Comparison of ENCODE assay signal across 21 mouse cellular contexts in the genomic region with DNA sequence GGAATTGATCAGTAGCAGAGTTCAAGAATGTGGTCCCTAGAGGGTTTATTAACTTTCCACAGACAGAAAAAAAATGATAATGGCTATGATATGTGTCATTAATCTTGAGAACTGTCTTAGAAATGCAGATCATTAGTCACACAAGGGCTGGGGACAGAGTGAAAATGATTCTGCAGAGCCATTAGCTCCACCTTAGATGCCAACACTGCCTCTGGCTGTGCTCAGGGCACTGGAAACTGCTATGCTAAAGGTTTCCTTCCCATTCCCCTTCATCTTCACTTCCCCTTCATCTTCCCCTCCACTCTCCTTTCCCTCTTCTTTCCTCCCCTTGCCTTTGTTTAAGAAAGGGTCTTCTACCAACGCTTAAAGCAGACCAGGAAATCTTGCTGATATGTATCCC. TPM values are rescaled to one million over a fixed set of nuclear protein-coding genes. Genes with fewer than 3 reads are reported as not detected.
DNase-seq lines count a peak whose midpoint lies in the region; ATAC-seq and TF ChIP-seq lines count a peak whose summit lies in the region.
"Had no signal": no experiment of that assay in that cellular context is flagged by ENCODE, and none has a peak within 500 bp of the region (broad histone marks: within the 10 kb centered on the region; RNA-seq: fewer than 3 reads in every experiment).

No protein-coding gene starts in this region.

- 0 out of 2 replicates have a peak, but pooled peaks cover 13% of the 10 kb centered on the region for H3K27me3 ChIP-seq in hindbrain, embryonic 13.5 days
- H3K27me3 ChIP-seq in hindbrain, embryonic 10.5 days (ENCODE audit: insufficient read depth, poor library complexity, severe bottlenecking): no peaks in the 10 kb centered on the region
- H3K27me3 ChIP-seq in midbrain, embryonic 12.5 days: no peaks in the 10 kb centered on the region
- H3K27me3 ChIP-seq in midbrain, embryonic 10.5 days (ENCODE audit: low read depth, poor library complexity, severe bottlenecking): no peaks in the 10 kb centered on the region
- no peaks in the 10 kb centered on the region; the same call in 1 of the 2 replicates for H3K27me3 ChIP-seq in midbrain, embryonic 14.5 days (ENCODE audit: control insufficient read depth, insufficient read depth, low read length)
- H3K27me3 ChIP-seq in midbrain, embryonic 11.5 days (ENCODE audit: control insufficient read depth, insufficient read depth, low read length): no peaks in the 10 kb centered on the region
- H3K27me3 ChIP-seq: embryonic facial prominence, embryonic 12.5 days; forebrain, embryonic 15.5 days had no signal

- H3K9ac ChIP-seq in hindbrain, embryonic 13.5 days: no peak overlapping the region
- no peak overlapping the region for H3K9ac ChIP-seq in midbrain, embryonic 12.5 days (replicated peaks)
- H3K9ac ChIP-seq in midbrain, embryonic 14.5 days (replicated peaks; ENCODE audit: low read length): no peak overlapping the region
- no peak overlapping the region for H3K9ac ChIP-seq in midbrain, embryonic 11.5 days (ENCODE audit: low read length)
- H3K9ac ChIP-seq: embryonic facial prominence, embryonic 12.5 days; forebrain, embryonic 13.5 days; forebrain, embryonic 15.5 days had no signal

- 0 out of 2 replicates have a peak, but pooled peaks cover 3% of the 10 kb centered on the region for H3K4me1 ChIP-seq in hindbrain, embryonic 13.5 days (replicated peaks)
- no peaks in the 10 kb centered on the region for H3K4me1 ChIP-seq in hindbrain, embryonic 10.5 days (replicated peaks)
- H3K4me1 ChIP-seq in midbrain, embryonic 12.5 days: no peaks in the 10 kb centered on the region
- H3K4me1 ChIP-seq in midbrain, embryonic 10.5 days: no peaks in the 10 kb centered on the region
- no peaks in the 10 kb centered on the region for H3K4me1 ChIP-seq in midbrain, embryonic 14.5 days (ENCODE audit: control insufficient read depth, insufficient read depth, low read length)
- no peaks in the 10 kb centered on the region for H3K4me1 ChIP-seq in midbrain, embryonic 11.5 days (ENCODE audit: control insufficient read depth, insufficient read depth, low read length)
- H3K4me1 ChIP-seq: embryonic facial prominence, embryonic 10.5 days; embryonic facial prominence, embryonic 12.5 days; forebrain, embryonic 13.5 days; forebrain, embryonic 15.5 days had no signal

- DNase-seq in hindbrain, embryonic 10.5 days (ENCODE audit: low spot score): no peak
- DNase-seq in midbrain, embryonic 10.5 days (ENCODE audit: low spot score): no peak
- peak; percentile 51 for DNase-seq in midbrain, embryonic 14.5 days
- no peak for DNase-seq in midbrain, embryonic 11.5 days (ENCODE audit: low spot score, missing footprints)
- DNase-seq in brain, embryonic 14.5 days (ENCODE audit: low read depth): peak; percentile 43
- DNase-seq: adrenal gland, adult 2 months; adrenal gland, postnatal 10 days; adrenal gland, postnatal 25 days; cerebellum, adult 11-12 months; cerebellum, adult 2 months; cerebellum, adult 9-10 months; cerebellum, postnatal 10 days; cerebellum, postnatal 25 days had no signal

- H3K4me2 ChIP-seq in hindbrain, embryonic 13.5 days: no peak overlapping the region
- H3K4me2 ChIP-seq in midbrain, embryonic 12.5 days (replicated peaks): no peak overlapping the region
- H3K4me2 ChIP-seq in midbrain, embryonic 14.5 days (ENCODE audit: low read length): no peak overlapping the region
- H3K4me2 ChIP-seq in midbrain, embryonic 11.5 days: no peak overlapping the region
- H3K4me2 ChIP-seq: embryonic facial prominence, embryonic 12.5 days; forebrain, embryonic 13.5 days; forebrain, embryonic 15.5 days had no signal

- no peaks in the 10 kb centered on the region for H3K9me3 ChIP-seq in hindbrain, embryonic 13.5 days
- H3K9me3 ChIP-seq in hindbrain, embryonic 10.5 days: no peaks in the 10 kb centered on the region
- no peaks in the 10 kb centered on the region for H3K9me3 ChIP-seq in midbrain, embryonic 12.5 days
- H3K9me3 ChIP-seq in midbrain, embryonic 10.5 days (replicated peaks): no peaks in the 10 kb centered on the region
- no peaks in the 10 kb centered on the region for H3K9me3 ChIP-seq in midbrain, embryonic 14.5 days (ENCODE audit: control insufficient read depth, low read length)
- H3K9me3 ChIP-seq in midbrain, embryonic 11.5 days (ENCODE audit: control insufficient read depth, low read length): no peaks in the 10 kb centered on the region
- H3K9me3 ChIP-seq: embryonic facial prominence, embryonic 10.5 days; embryonic facial prominence, embryonic 12.5 days; forebrain, embryonic 13.5 days; forebrain, embryonic 15.5 days had no signal

- TF ChIP-seq POLR2A in brain, embryonic 14.5 days (IDR thresholded peaks at IDR 0.05; ENCODE audit: borderline replicate concordance, extremely low read depth, insufficient read depth, insufficient read length, poor library complexity, severe bottlenecking): no peak

- 70% methylated on average over 1 of the region's 1 CpGs for WGBS in hindbrain, embryonic 13.5 days
- WGBS in hindbrain, embryonic 10.5 days: 86% methylated on average over 1 of the region's 1 CpGs
- WGBS in midbrain, embryonic 12.5 days: 80% methylated on average over 1 of the region's 1 CpGs
- WGBS in midbrain, embryonic 10.5 days: 76% methylated on average over 1 of the region's 1 CpGs
- 59% methylated on average over 1 of the region's 1 CpGs for WGBS in midbrain, embryonic 14.5 days
- 84% methylated on average over 1 of the region's 1 CpGs for WGBS in midbrain, embryonic 11.5 days

- H3K4me3 ChIP-seq in hindbrain, embryonic 13.5 days: no peak overlapping the region
- H3K4me3 ChIP-seq in hindbrain, embryonic 10.5 days: no peak overlapping the region
- no peak overlapping the region for H3K4me3 ChIP-seq in midbrain, embryonic 12.5 days
- H3K4me3 ChIP-seq in midbrain, embryonic 10.5 days: no peak overlapping the region
- no peak overlapping the region for H3K4me3 ChIP-seq in midbrain, embryonic 14.5 days (replicated peaks; ENCODE audit: low read depth, low read length)
- no peak overlapping the region for H3K4me3 ChIP-seq in midbrain, embryonic 11.5 days (ENCODE audit: low read depth, low read length)
- H3K4me3 ChIP-seq: embryonic facial prominence, embryonic 10.5 days; embryonic facial prominence, embryonic 12.5 days; forebrain, embryonic 13.5 days; forebrain, embryonic 15.5 days had no signal

- H3K36me3 ChIP-seq in hindbrain, embryonic 13.5 days: no peaks in the 10 kb centered on the region
- no peaks in the 10 kb centered on the region for H3K36me3 ChIP-seq in hindbrain, embryonic 10.5 days
- no peaks in the 10 kb centered on the region for H3K36me3 ChIP-seq in midbrain, embryonic 12.5 days
- H3K36me3 ChIP-seq in midbrain, embryonic 10.5 days: no peaks in the 10 kb centered on the region
- no peaks in the 10 kb centered on the region for H3K36me3 ChIP-seq in midbrain, embryonic 14.5 days (ENCODE audit: control insufficient read depth, insufficient read depth, low read length)
- no peaks in the 10 kb centered on the region for H3K36me3 ChIP-seq in midbrain, embryonic 11.5 days (ENCODE audit: control insufficient read depth, insufficient read depth, low read length)
- H3K36me3 ChIP-seq: embryonic facial prominence, embryonic 10.5 days; embryonic facial prominence, embryonic 12.5 days; forebrain, embryonic 15.5 days had no signal

- ATAC-seq in hindbrain, embryonic 13.5 days (ENCODE audit: low FRiP score): no peak
- no peak for ATAC-seq in midbrain, embryonic 12.5 days (ENCODE audit: low FRiP score, low read depth)
- ATAC-seq in midbrain, embryonic 14.5 days (ENCODE audit: low FRiP score, low TSS enrichment): no peak; the same call in 1 of the 2 replicates
- no peak for ATAC-seq in midbrain, embryonic 11.5 days (ENCODE audit: low FRiP score)
- no peak for ATAC-seq in megakaryocyte, adult 5-6 weeks (ENCODE audit: poor library complexity, severe bottlenecking)
- ATAC-seq: forebrain, embryonic 13.5 days; forebrain, embryonic 15.5 days had no signal

- no peak for TF ChIP-seq CTCF in brain, embryonic 14.5 days (IDR thresholded peaks at IDR 0.05; ENCODE audit: borderline replicate concordance, extremely low read depth, insufficient read depth, insufficient read length)

- H3K27ac ChIP-seq in hindbrain, embryonic 13.5 days: peak overlapping the region; percentile 48; the same call in 1 of the 2 replicates
- no peak overlapping the region for H3K27ac ChIP-seq in hindbrain, embryonic 10.5 days
- H3K27ac ChIP-seq in midbrain, embryonic 12.5 days (replicated peaks): 0 out of 2 replicates have a peak overlapping the region, but pooled peaks have one; percentile 32
- no peak overlapping the region for H3K27ac ChIP-seq in midbrain, embryonic 10.5 days (replicated peaks)
- H3K27ac ChIP-seq in midbrain, embryonic 14.5 days (replicated peaks; ENCODE audit: low read depth, low read length): peak overlapping the region; percentile 55; the same call in 1 of the 2 replicates
- H3K27ac ChIP-seq in midbrain, embryonic 11.5 days (ENCODE audit: low read depth, low read length): no peak overlapping the region
- H3K27ac ChIP-seq: embryonic facial prominence, embryonic 10.5 days; embryonic facial prominence, embryonic 12.5 days; forebrain, embryonic 13.5 days; forebrain, embryonic 15.5 days had no signal

RNA-seq across cellular contexts. Expression of gene Mamdc2, which starts 53.6 kb away (rescaled TPM):
- polyA plus RNA-seq in hindbrain, embryonic 13.5 days (2015; fragmentation: Nextera tagmentation; extraction: Ambion mirVana): 0.99 and 1.4 TPM in 2 replicates
- polyA plus RNA-seq in hindbrain, embryonic 10.5 days (2016; fragmentation: Nextera tagmentation; extraction: Ambion mirVana): 1.2 and 1.3 TPM in 2 replicates
- polyA plus RNA-seq in midbrain, embryonic 12.5 days (2016; fragmentation: Nextera tagmentation; extraction: Ambion mirVana): 1.6 and 2.5 TPM in 2 replicates
- 1.0 and 1.5 TPM in 2 replicates for polyA plus RNA-seq in midbrain, embryonic 10.5 days (2016; fragmentation: Nextera tagmentation; extraction: Ambion mirVana)
- 1.1 and 1.5 TPM in 2 replicates for polyA plus RNA-seq in midbrain, embryonic 14.5 days (2014; fragmentation: Nextera tagmentation; extraction: Ambion mirVana)
- 1.5 and 1.9 TPM in 2 replicates for polyA plus RNA-seq in midbrain, embryonic 11.5 days (2014; fragmentation: Nextera tagmentation; extraction: Ambion mirVana)
- 0.93 and 1.4 TPM in 2 replicates for polyA plus RNA-seq in brain, embryonic 14.5 days (2012; rRNA removed)
- not detected in 2 replicates for total RNA-seq in megakaryocyte, adult 5-6 weeks (2015)
- total RNA-seq in megakaryocyte, adult 5-6 weeks (2017): not detected in 2 replicates
- total RNA-seq: MEL had no signal

Comparison
In these comparisons a context has a peak if more than half of its experiments do, and no peak if none do; other contexts are left out.
1. H3K27ac ChIP-seq: peak in hindbrain, embryonic 13.5 days (single experiment), midbrain, embryonic 12.5 days (single experiment) and midbrain, embryonic 14.5 days (single experiment); none in hindbrain, embryonic 10.5 days (single experiment), midbrain, embryonic 10.5 days (single experiment) and midbrain, embryonic 11.5 days (single experiment).
2. DNase-seq: peak in midbrain, embryonic 14.5 days (single experiment) and brain, embryonic 14.5 days (single experiment); none in hindbrain, embryonic 10.5 days (single experiment), midbrain, embryonic 10.5 days (single experiment) and midbrain, embryonic 11.5 days (single experiment).